13 mouse cellular contexts compared by ENCODE assay signal in the genomic region with DNA sequence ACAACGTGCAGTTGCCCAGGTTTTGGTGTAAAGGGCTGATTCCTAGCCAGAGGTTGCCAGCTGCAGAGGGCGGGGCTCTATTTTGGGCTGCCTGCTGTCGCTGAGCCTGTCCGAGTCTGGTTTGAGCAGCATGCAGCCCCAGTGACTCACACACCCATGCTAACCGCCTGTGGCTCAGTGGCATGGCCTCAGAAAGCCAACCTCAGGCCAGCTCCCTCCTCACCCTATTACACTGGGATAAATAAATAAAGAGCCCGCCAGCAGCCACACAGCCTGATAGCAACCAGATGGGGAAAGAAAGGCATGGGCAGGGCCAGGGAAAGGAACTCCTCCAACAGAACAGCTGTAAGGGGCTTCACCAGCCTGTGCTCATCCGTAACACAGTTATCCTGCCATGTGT.
DNase-seq lines count a peak whose midpoint lies in the region; ATAC-seq lines count a peak whose summit lies in the region.
"Had no signal": no experiment of that assay in that cellular context is flagged by ENCODE, and none has a peak within 500 bp of the region (broad histone marks: within the 10 kb centered on the region; RNA-seq: fewer than 3 reads in every experiment).

No protein-coding gene starts in this region.

- no peak overlapping the region for H3K9ac ChIP-seq in limb, embryonic 12.5 days (replicated peaks)
- H3K9ac ChIP-seq: heart, embryonic 12.5 days; neural tube, embryonic 13.5 days had no signal

- H3K4me1 ChIP-seq in limb, embryonic 12.5 days (replicated peaks), result peaks cover 9% of the 10 kb centered on the region
- H3K4me1 ChIP-seq: heart, embryonic 12.5 days; neural tube, embryonic 13.5 days had no signal

- peak; percentile 2 for DNase-seq in gastrocnemius, adult 18-20 months (ENCODE audit: low spot score)
- no peak for DNase-seq in gastrocnemius, adult 8-10 months (ENCODE audit: low spot score in 2 of 2)
- peak; percentile 84 for DNase-seq in 3134 (ENCODE audit: extremely low read depth, insufficient read length, low spot score)
- DNase-seq in embryo, embryonic 10 days (ENCODE audit: low spot score), result peak; percentile 57
- DNase-seq in layer of hippocampus, adult 18-20 months (ENCODE audit: low spot score in 2 of 2), result no peak
- no peak for DNase-seq in thymus, adult 18-20 months
- DNase-seq: cerebellum, postnatal 25 days; left cerebral cortex, postnatal 4 days; thymus, postnatal 36 days had no signal

- no peaks in the 10 kb centered on the region for H3K9me3 ChIP-seq in limb, embryonic 12.5 days
- H3K9me3 ChIP-seq: heart, embryonic 12.5 days; neural tube, embryonic 13.5 days had no signal

- no peaks in the 10 kb centered on the region for H3K27me3 ChIP-seq in limb, embryonic 12.5 days
- H3K27me3 ChIP-seq: heart, embryonic 12.5 days; neural tube, embryonic 13.5 days had no signal

- 17% methylated on average over 7 of the region's 7 CpGs for WGBS in limb, embryonic 12.5 days

- H3K4me2 ChIP-seq in limb, embryonic 12.5 days, result no peak overlapping the region
- H3K4me2 ChIP-seq: heart, embryonic 12.5 days; neural tube, embryonic 13.5 days had no signal

- ATAC-seq in limb, embryonic 12.5 days (ENCODE audit: insufficient number of reproducible peaks, insufficient read depth, low FRiP score, low TSS enrichment, low read depth), result no peak
- ATAC-seq in granulocyte monocyte progenitor cell, adult 5-6 weeks (replicated peaks; ENCODE audit: poor library complexity, severe bottlenecking), result no peak

- 0 out of 2 replicates have a peak overlapping the region, but pooled peaks have one; percentile 23 for H3K27ac ChIP-seq in limb, embryonic 12.5 days
- H3K27ac ChIP-seq: neural tube, embryonic 13.5 days had no signal

- H3K4me3 ChIP-seq in limb, embryonic 12.5 days (replicated peaks), result no peak overlapping the region
- H3K4me3 ChIP-seq: heart, embryonic 12.5 days; neural tube, embryonic 13.5 days had no signal

- H3K36me3 ChIP-seq in limb, embryonic 12.5 days, result no peaks in the 10 kb centered on the region
- H3K36me3 ChIP-seq: heart, embryonic 12.5 days; neural tube, embryonic 13.5 days had no signal

Comparison
In these comparisons a context has a peak if more than half of its experiments do, and no peak if none do; other contexts are left out.
1. DNase-seq: peak in gastrocnemius, adult 18-20 months (single experiment), 3134 (single experiment) and embryo, embryonic 10 days (single experiment); none in gastrocnemius, adult 8-10 months (0 of 2), layer of hippocampus, adult 18-20 months (0 of 2) and thymus, adult 18-20 months (0 of 2).